Mouse (Mus musculus): ENCODE data around the gene Prdx4. TPM values are rescaled to one million over a fixed set of nuclear protein-coding genes. Genes with fewer than 3 reads are reported as not detected.
"Not testable (repeated sequence)": the region's sequence is repeated elsewhere in the genome, so short reads cannot be mapped to it uniquely, and the experiment has no call there.

Prdx4 gene
- 282 and 288 TPM in 2 replicates for polyA plus RNA-seq (2014; fragmentation: Nextera tagmentation; extraction: Ambion mirVana)

GRCm38 (mm10) chrX:155340654-155341053, at the start of gene Prdx4:
Gene Prdx4, minus strand, starts transcription at chrX:155340754.
- no peaks in the 10 kb centered on the region for H3K36me3 ChIP-seq (replicated peaks; ENCODE audit: control insufficient read depth, insufficient read depth, low read depth, low read length)
- no peak within 1 kb of the TSS for H3K9ac ChIP-seq (replicated peaks; ENCODE audit: low read length)
- ATAC-seq (replicated peaks; ENCODE audit: insufficient number of reproducible peaks, low FRiP score, low TSS enrichment, low read depth) (no peak), DNase-seq (ENCODE audit: low spot score) (no peak)
- no peaks in the 10 kb centered on the region for H3K27me3 ChIP-seq (ENCODE audit: control insufficient read depth, insufficient read depth, low read length)
- no peaks in the 10 kb centered on the region for H3K4me1 ChIP-seq (ENCODE audit: control insufficient read depth, insufficient read depth, low read length)
- H3K4me3 ChIP-seq (ENCODE audit: low read depth, low read length), result no peak within 1 kb of the TSS
- no peak within 1 kb of the TSS for H3K27ac ChIP-seq (replicated peaks; ENCODE audit: low read depth, low read length)
- H3K4me2 ChIP-seq (ENCODE audit: low read depth, low read length), result no peak within 1 kb of the TSS
- no peaks in the 10 kb centered on the region for H3K9me3 ChIP-seq (replicated peaks; ENCODE audit: control insufficient read depth, low read length)

- Histone ChIP-seq H3K9ac (replicated peaks; ENCODE audit: low read length) (no peak overlapping the region), H3K4me1 (ENCODE audit: control insufficient read depth, insufficient read depth, low read length) (no peaks in the 10 kb centered on the region), H3K4me3 (ENCODE audit: low read depth, low read length) (no peak overlapping the region), H3K27me3 (ENCODE audit: control insufficient read depth, insufficient read depth, low read length) (no peaks in the 10 kb centered on the region), H3K36me3 (replicated peaks; ENCODE audit: control insufficient read depth, insufficient read depth, low read depth, low read length) (no peaks in the 10 kb centered on the region), H3K9me3 (replicated peaks; ENCODE audit: control insufficient read depth, low read length) (no peaks in the 10 kb centered on the region), H3K4me2 (ENCODE audit: low read depth, low read length) (no peak overlapping the region), H3K27ac (replicated peaks; ENCODE audit: low read depth, low read length) (no peak overlapping the region)
- DNase-seq (ENCODE audit: low spot score), result peak; percentile 39
- ATAC-seq (replicated peaks; ENCODE audit: insufficient number of reproducible peaks, low FRiP score, low TSS enrichment, low read depth), result no peak
- WGBS, result 25% methylated on average over 2 of the region's 2 CpGs
Observed at GRCm38 (mm10) chrX:155376538-155376937, 36.0 kb upstream of the Prdx4 start.

- H3K4me3 ChIP-seq (ENCODE audit: low read depth, low read length), result no peak overlapping the region
- 40% methylated on average over 1 of the region's 1 CpGs for WGBS
- ATAC-seq (replicated peaks; ENCODE audit: insufficient number of reproducible peaks, low FRiP score, low TSS enrichment, low read depth) (no peak), DNase-seq (ENCODE audit: low spot score) (peak; percentile 20)
- H3K36me3 ChIP-seq (replicated peaks; ENCODE audit: control insufficient read depth, insufficient read depth, low read depth, low read length), result no peaks in the 10 kb centered on the region
- no peaks in the 10 kb centered on the region for H3K27me3 ChIP-seq (ENCODE audit: control insufficient read depth, insufficient read depth, low read length)
- no peaks in the 10 kb centered on the region for H3K9me3 ChIP-seq (replicated peaks; ENCODE audit: control insufficient read depth, low read length)
- no peak overlapping the region for H3K27ac ChIP-seq (replicated peaks; ENCODE audit: low read depth, low read length)
- no peaks in the 10 kb centered on the region for H3K4me1 ChIP-seq (ENCODE audit: control insufficient read depth, insufficient read depth, low read length)
- H3K9ac ChIP-seq (replicated peaks; ENCODE audit: low read length), result no peak overlapping the region
- H3K4me2 ChIP-seq (ENCODE audit: low read depth, low read length), result no peak overlapping the region
Observed at GRCm38 (mm10) chrX:155375458-155375857, 34.9 kb upstream of the Prdx4 start.

GRCm38 (mm10) chrX:155370110-155370509, 29.6 kb upstream of the Prdx4 start:
- not testable (repeated sequence) for H3K4me3 ChIP-seq (ENCODE audit: low read depth, low read length); H3K27ac ChIP-seq (replicated peaks; ENCODE audit: low read depth, low read length); H3K9me3 ChIP-seq (replicated peaks; ENCODE audit: control insufficient read depth, low read length); H3K36me3 ChIP-seq (replicated peaks; ENCODE audit: control insufficient read depth, insufficient read depth, low read depth, low read length); H3K4me2 ChIP-seq (ENCODE audit: low read depth, low read length); H3K27me3 ChIP-seq (ENCODE audit: control insufficient read depth, insufficient read depth, low read length); H3K4me1 ChIP-seq (ENCODE audit: control insufficient read depth, insufficient read depth, low read length); ATAC-seq (replicated peaks; ENCODE audit: insufficient number of reproducible peaks, low FRiP score, low TSS enrichment, low read depth); H3K9ac ChIP-seq (replicated peaks; ENCODE audit: low read length); DNase-seq (ENCODE audit: low spot score)
- 68% methylated on average over 3 of the region's 3 CpGs for WGBS

GRCm38 (mm10) chrX:155365095-155365494, 24.5 kb upstream of the Prdx4 start:
- no peak for ATAC-seq (replicated peaks; ENCODE audit: insufficient number of reproducible peaks, low FRiP score, low TSS enrichment, low read depth)
- Histone ChIP-seq H3K9ac (replicated peaks; ENCODE audit: low read length) (no peak overlapping the region), H3K4me1 (ENCODE audit: control insufficient read depth, insufficient read depth, low read length) (no peaks in the 10 kb centered on the region), H3K27ac (replicated peaks; ENCODE audit: low read depth, low read length) (no peak overlapping the region), H3K4me2 (ENCODE audit: low read depth, low read length) (no peak overlapping the region), H3K4me3 (ENCODE audit: low read depth, low read length) (no peak overlapping the region), H3K9me3 (replicated peaks; ENCODE audit: control insufficient read depth, low read length) (no peaks in the 10 kb centered on the region), H3K27me3 (ENCODE audit: control insufficient read depth, insufficient read depth, low read length) (no peaks in the 10 kb centered on the region), H3K36me3 (replicated peaks; ENCODE audit: control insufficient read depth, insufficient read depth, low read depth, low read length) (no peaks in the 10 kb centered on the region)
- no peak for DNase-seq (ENCODE audit: low spot score)
- 57% methylated on average over 2 of the region's 2 CpGs for WGBS

GRCm38 (mm10) chrX:155346249-155346648, 5.7 kb upstream of the Prdx4 start:
- H3K36me3 ChIP-seq (replicated peaks; ENCODE audit: control insufficient read depth, insufficient read depth, low read depth, low read length), result no peaks in the 10 kb centered on the region
- DNase-seq (ENCODE audit: low spot score) (no peak), ATAC-seq (replicated peaks; ENCODE audit: insufficient number of reproducible peaks, low FRiP score, low TSS enrichment, low read depth) (no peak)
- no peak overlapping the region for H3K4me3 ChIP-seq (ENCODE audit: low read depth, low read length)
- 93% methylated on average over 2 of the region's 2 CpGs for WGBS
- no peaks in the 10 kb centered on the region for H3K9me3 ChIP-seq (replicated peaks; ENCODE audit: control insufficient read depth, low read length)
- H3K27me3 ChIP-seq (ENCODE audit: control insufficient read depth, insufficient read depth, low read length), result no peaks in the 10 kb centered on the region
- H3K4me2 ChIP-seq (ENCODE audit: low read depth, low read length), result no peak overlapping the region
- no peak overlapping the region for H3K9ac ChIP-seq (replicated peaks; ENCODE audit: low read length)
- H3K27ac ChIP-seq (replicated peaks; ENCODE audit: low read depth, low read length), result no peak overlapping the region
- no peaks in the 10 kb centered on the region for H3K4me1 ChIP-seq (ENCODE audit: control insufficient read depth, insufficient read depth, low read length)

GRCm38 (mm10) chrX:155337905-155338721, 2.4 kb downstream of the Prdx4 start:
- H3K4me2 ChIP-seq (ENCODE audit: low read depth, low read length), result peak overlapping the region; percentile 23
- H3K9ac ChIP-seq (replicated peaks; ENCODE audit: low read length), result peak overlapping the region; percentile 71
- peak overlapping the region; percentile 59; the same call in 1 of the 2 replicates for H3K27ac ChIP-seq (replicated peaks; ENCODE audit: low read depth, low read length)
- H3K27me3 ChIP-seq (ENCODE audit: control insufficient read depth, insufficient read depth, low read length), result no peaks in the 10 kb centered on the region
- ATAC-seq (replicated peaks; ENCODE audit: insufficient number of reproducible peaks, low FRiP score, low TSS enrichment, low read depth), result peak; percentile 98
- H3K4me3 ChIP-seq (ENCODE audit: low read depth, low read length), result peak overlapping the region; percentile 56
- H3K9me3 ChIP-seq (replicated peaks; ENCODE audit: control insufficient read depth, low read length), result no peaks in the 10 kb centered on the region
- no peaks in the 10 kb centered on the region for H3K4me1 ChIP-seq (ENCODE audit: control insufficient read depth, insufficient read depth, low read length)
- H3K36me3 ChIP-seq (replicated peaks; ENCODE audit: control insufficient read depth, insufficient read depth, low read depth, low read length), result no peaks in the 10 kb centered on the region
- peak; percentile 85 for DNase-seq (ENCODE audit: low spot score)
- WGBS, result 20% methylated on average over 44 of the region's 49 CpGs

GRCm38 (mm10) chrX:155337567-155337904, 3.0 kb downstream of the Prdx4 start:
- Histone ChIP-seq H3K4me3 (ENCODE audit: low read depth, low read length) (peak overlapping the region; percentile 56), H3K4me1 (ENCODE audit: control insufficient read depth, insufficient read depth, low read length) (no peaks in the 10 kb centered on the region), H3K9me3 (replicated peaks; ENCODE audit: control insufficient read depth, low read length) (no peaks in the 10 kb centered on the region), H3K36me3 (replicated peaks; ENCODE audit: control insufficient read depth, insufficient read depth, low read depth, low read length) (no peaks in the 10 kb centered on the region), H3K27me3 (ENCODE audit: control insufficient read depth, insufficient read depth, low read length) (no peaks in the 10 kb centered on the region), H3K27ac (replicated peaks; ENCODE audit: low read depth, low read length) (no peak overlapping the region), H3K9ac (replicated peaks; ENCODE audit: low read length) (peak overlapping the region; percentile 71), H3K4me2 (ENCODE audit: low read depth, low read length) (peak overlapping the region; percentile 23; the same call in 1 of the 2 replicates)
- 36% methylated on average over 7 of the region's 7 CpGs for whole genome bisulfite sequencing
- ATAC-seq (replicated peaks; ENCODE audit: insufficient number of reproducible peaks, low FRiP score, low TSS enrichment, low read depth) (no peak), DNase-seq (ENCODE audit: low spot score) (no peak)

All from embryonic facial prominence, embryonic 11.5 days (tissue).